Mouse (Mus musculus) gastrocnemius, adult 2 months (tissue): Measurements from ENCODE around the gene Olfr592. TPM values are rescaled to one million over a fixed set of nuclear protein-coding genes. Genes with fewer than 3 reads are reported as not detected.
"Not testable (repeated sequence)": the region's sequence is repeated elsewhere in the genome, so short reads cannot be mapped to it uniquely, and the experiment has no call there.

Source experiments
- DNase-seq: peaks from one replicate; pipeline ENCODE4 v3.0.0; 2022
- H3K27ac ChIP-seq: fragments of 200-600 bp; 2 replicates; pipeline ENCODE4 v1.8.1; 2022; ENCODE audit warnings: mild to moderate bottlenecking
- H3K4me3 ChIP-seq: fragments of 200-600 bp; 2 replicates; pipeline ENCODE4 v1.8.1; 2022; ENCODE audit warnings: mild to moderate bottlenecking, moderate library complexity
- CTCF ChIP-seq: fragments of 200-600 bp; IDR thresholded peaks from 2 replicates; pipeline ENCODE4 v1.8.1; 2022; ENCODE audit warnings: antibody characterized with exemption, mild to moderate bottlenecking, moderate library complexity
- intact Hi-C: fragments of 180-260 bp; cut with DNase I; formaldehyde crosslinking; loops from one replicate; pipeline ENCODE4 v1.15.1; 2025
- long read RNA-seq, 2 experiments: library from polyadenylated mRNA; stranded (forward); transcript quantifications; one replicate each; pipeline ENCODE4 v2.0.0; 2021
- total RNA-seq, 2 experiments: library from RNA; stranded (reverse); gene quantifications; 2 replicates each; pipeline ENCODE4 v1.2.3; 2021

Olfr592 gene
- not detected for total RNA-seq
- long read RNA-seq, experiment 1, result 0 reads
- long read RNA-seq, experiment 2, result 0 reads

DNA sequence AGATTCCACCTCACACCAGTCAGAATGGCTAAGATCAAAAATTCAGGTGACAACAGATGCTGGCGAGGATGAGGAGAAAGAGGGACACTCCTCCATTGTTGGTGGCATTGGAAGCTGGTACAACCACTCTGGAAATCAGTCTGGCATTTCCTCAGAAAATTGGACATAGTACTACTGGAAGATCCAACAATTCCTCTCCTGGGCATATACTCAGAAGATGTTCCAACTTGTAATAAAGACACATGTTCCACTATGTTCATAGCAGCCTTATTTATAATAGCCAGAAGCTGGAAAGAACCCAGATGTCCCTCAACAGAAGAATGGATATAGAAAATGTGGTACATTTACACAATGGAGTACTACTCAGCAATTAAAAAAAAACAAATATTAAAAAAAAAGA lies at the start of gene Olfr592:
Gene Olfr592 (plus strand): TSS at position 301 of the 400 bp plus-strand sequence.
- H3K4me3 ChIP-seq, intact Hi-C loops, H3K27ac ChIP-seq, DNase-seq: not testable (repeated sequence)

- no peak for TF ChIP-seq CTCF
- no peak for DNase-seq
- H3K27ac ChIP-seq, result no peak within 1 kb of the TSS
- H3K4me3 ChIP-seq, result no peak within 1 kb of the TSS
- intact Hi-C loops, result no loop called here
These were observed 44.0 kb upstream of the Olfr592 start, which contains the start of gene Olfr588-ps1 for GRCm38 (mm10) chr7:103140579-103140978. Gene Olfr588-ps1, plus strand, starts transcription at chr7:103140879.

- intact Hi-C loops, result no loop called here
- DNase-seq, result no peak
These were observed 28.3 kb upstream of the Olfr592 start, which contains the start of gene Olfr589 for GRCm38 (mm10) chr7:103156256-103156655. Gene Olfr589, minus strand, starts transcription at chr7:103156356.

GRCm38 (mm10) chr7:103169697-103170096 lies 14.9 kb upstream of the Olfr592 start:
- intact Hi-C loops, result no loop called here
- H3K27ac ChIP-seq, result no peak overlapping the region
- H3K4me3 ChIP-seq, result no peak overlapping the region
- no peak for DNase-seq
- no peak for TF ChIP-seq CTCF

More at GRCm38 (mm10) chr7:103156256-103156655, 28.3 kb upstream of the Olfr592 start, which contains the start of gene Olfr589:
- TF ChIP-seq CTCF, result no peak
- no peak within 1 kb of the TSS for H3K27ac ChIP-seq
- no peak within 1 kb of the TSS for H3K4me3 ChIP-seq

DNA sequence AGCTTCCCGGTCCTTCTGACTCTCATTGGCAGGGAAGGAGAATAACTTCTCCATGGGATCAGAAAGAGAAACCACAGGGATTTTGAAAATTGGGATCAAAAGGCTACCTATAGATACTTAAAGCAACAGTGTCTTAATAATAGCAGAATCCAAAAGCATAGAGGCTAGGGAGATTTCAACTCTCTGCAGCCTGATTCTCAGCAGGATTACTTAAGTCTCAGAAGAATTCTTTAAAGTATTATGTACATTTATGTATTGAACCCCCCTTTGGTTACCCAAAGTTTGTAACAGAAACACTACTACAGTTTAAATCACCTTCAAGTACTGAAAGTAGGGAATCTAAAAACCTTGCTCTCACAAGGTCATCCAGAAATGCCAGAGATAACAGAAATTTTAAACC lies 6.4 kb upstream of the Olfr592 start, which contains the start of gene Olfr591:
Gene Olfr591 (minus strand): TSS at position 101 of the 400 bp plus-strand sequence.
- no peak within 1 kb of the TSS for H3K27ac ChIP-seq
- intact Hi-C loops, result no loop called here
- no peak for TF ChIP-seq CTCF
- no peak within 1 kb of the TSS for H3K4me3 ChIP-seq
- DNase-seq, result no peak

- H3K4me3 ChIP-seq, result no peak within 1 kb of the TSS
- TF ChIP-seq CTCF, result no peak
- H3K27ac ChIP-seq, result no peak within 1 kb of the TSS
- DNase-seq, result no peak
- intact Hi-C loops, result no loop called here
These were observed 27.0 kb downstream of the Olfr592 start, which contains the start of gene Olfr593 for GRCm38 (mm10) chr7:103211562-103211961. Gene Olfr593, plus strand, starts transcription at chr7:103211862.

DNA sequence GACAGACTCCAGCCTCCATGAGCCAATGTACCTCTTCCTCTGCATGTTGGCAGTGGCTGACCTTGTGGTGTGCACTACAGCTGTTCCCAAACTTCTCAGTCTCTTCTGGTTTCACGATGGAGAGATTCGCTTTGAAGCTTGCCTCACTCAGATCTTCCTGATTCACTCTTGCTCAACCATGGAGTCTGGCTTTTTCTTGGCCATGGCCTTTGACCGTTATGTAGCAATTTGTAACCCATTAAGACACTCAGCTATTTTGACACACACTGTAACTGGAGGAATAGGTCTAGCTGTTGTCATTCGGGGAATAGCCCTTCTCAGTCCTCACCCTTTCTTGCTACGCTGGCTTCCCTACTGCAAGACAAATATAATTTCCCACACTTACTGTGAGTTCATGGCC lies 27.4 kb downstream of the Olfr592 start:
- H3K4me3 ChIP-seq, H3K27ac ChIP-seq, DNase-seq, intact Hi-C loops: not testable (repeated sequence)

DNA sequence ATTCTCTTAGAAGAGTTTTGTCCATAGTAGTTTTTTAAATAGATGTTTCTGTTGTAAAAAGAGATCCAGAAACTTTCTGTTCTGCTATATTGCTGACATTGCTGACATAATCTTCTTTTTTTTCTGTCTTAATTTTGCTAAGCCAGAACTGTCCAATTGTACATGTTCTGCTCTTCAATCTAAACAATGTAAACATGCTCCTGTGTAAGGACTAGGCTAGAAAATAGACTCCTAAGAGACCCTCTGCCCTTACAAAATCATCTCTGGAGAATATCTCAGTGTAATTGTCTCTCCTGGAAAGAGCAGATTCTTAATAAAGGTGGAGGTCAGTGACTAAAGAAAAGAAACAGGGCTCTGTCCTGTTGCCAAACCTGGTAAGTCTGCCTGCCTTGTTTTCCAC lies 32.1 kb downstream of the Olfr592 start, which contains the start of gene Olfr594:
Gene Olfr594 (plus strand): TSS at position 301 of the 400 bp plus-strand sequence.
- no peak for TF ChIP-seq CTCF
- H3K27ac ChIP-seq, result no peak within 1 kb of the TSS
- intact Hi-C loops, result no loop called here
- DNase-seq, result no peak
- H3K4me3 ChIP-seq, result no peak within 1 kb of the TSS

Other genes with a start within 250 kb of the Olfr592 start
- gene Olfr573-ps1, start 242.2 kb upstream of the Olfr592 start, total RNA-seq, result not detected
- not detected for gene Olfr574, start 236.3 kb upstream of the Olfr592 start, total RNA-seq
- not detected for gene Olfr575, start 226.0 kb upstream of the Olfr592 start, total RNA-seq
- gene Olfr576, start 222.1 kb upstream of the Olfr592 start, total RNA-seq, result not detected
- gene Olfr577, start 208.9 kb upstream of the Olfr592 start, total RNA-seq, result not detected
- not detected for gene Olfr578, start 195.5 kb upstream of the Olfr592 start, total RNA-seq
- gene Olfr582, start 146.8 kb upstream of the Olfr592 start, total RNA-seq, result not detected
- not detected for gene Olfr583, start 133.5 kb upstream of the Olfr592 start, total RNA-seq
- gene Olfr584, start 102.9 kb upstream of the Olfr592 start, total RNA-seq, result not detected
- not detected for gene Olfr585, start 87.1 kb upstream of the Olfr592 start, total RNA-seq
- not detected for gene Olfr586, start 59.2 kb upstream of the Olfr592 start, total RNA-seq
- gene Olfr588-ps1, start 43.9 kb upstream of the Olfr592 start, total RNA-seq, result not detected
- gene Olfr589, start 28.4 kb upstream of the Olfr592 start, total RNA-seq, result not detected
- not detected for gene Olfr591, start 6.5 kb upstream of the Olfr592 start, total RNA-seq
- not detected for gene Olfr593, start 27.1 kb downstream of the Olfr592 start, total RNA-seq
- not detected for gene Olfr594, start 32.2 kb downstream of the Olfr592 start, total RNA-seq
- not detected for gene Usp17ld, start 67.7 kb downstream of the Olfr592 start, total RNA-seq
- gene Olfr596, start 120.8 kb downstream of the Olfr592 start, total RNA-seq, result not detected
- not detected for gene Olfr597, start 131.5 kb downstream of the Olfr592 start, total RNA-seq
- gene Olfr598, start 138.8 kb downstream of the Olfr592 start, total RNA-seq, result not detected
- not detected for gene Olfr599, start 151.1 kb downstream of the Olfr592 start, total RNA-seq
- gene Olfr600, start 164.9 kb downstream of the Olfr592 start, total RNA-seq, result not detected
- not detected for gene Olfr601, start 177.9 kb downstream of the Olfr592 start, total RNA-seq
- gene Olfr603, start 201.4 kb downstream of the Olfr592 start, total RNA-seq, result not detected
- gene Usp17lc, start 230.3 kb downstream of the Olfr592 start, total RNA-seq, result not detected